Mouse (Mus musculus) neural tube, embryonic 13.5 days (tissue): ENCODE data around the gene Aqp11. TPM values are rescaled to one million over a fixed set of nuclear protein-coding genes. Genes with fewer than 3 reads are reported as not detected.

Experiments
- ATAC-seq: fragments of 200-750 bp; cut with Nextera tagmentation; 2 replicates; pipeline ENCODE4 v1.8.0; 2017; ENCODE audit warnings: low read depth, mild to moderate bottlenecking, moderate TSS enrichment, moderate library complexity
- H3K27ac ChIP-seq: fragments of 300-500 bp; sonication (generic); replicated peaks from 2 replicates; pipeline ENCODE4 v1.5.1; 2015; ENCODE audit warnings: moderate library complexity, mild to moderate bottlenecking, inconsistent platforms
- H3K27me3 ChIP-seq: fragments of 300-500 bp; sonication (generic); 2 replicates; pipeline ENCODE4 v1.6.1; 2015; ENCODE audit warnings: mild to moderate bottlenecking, inconsistent platforms
- H3K36me3 ChIP-seq: fragments of 300-500 bp; sonication (generic); 2 replicates; pipeline ENCODE4 v1.6.1; 2015; ENCODE audit warnings: mild to moderate bottlenecking, inconsistent platforms
- H3K4me1 ChIP-seq: fragments of 300-500 bp; sonication (generic); replicated peaks from 2 replicates; pipeline ENCODE4 v1.6.1; 2015; ENCODE audit warnings: inconsistent platforms
- H3K4me2 ChIP-seq: fragments of 300-500 bp; sonication (generic); 2 replicates; pipeline ENCODE4 v1.6.1; 2015; ENCODE audit warnings: inconsistent platforms, mild to moderate bottlenecking, moderate library complexity
- H3K4me3 ChIP-seq: fragments of 300-500 bp; sonication (generic); 2 replicates; pipeline ENCODE4 v1.5.1; 2015; ENCODE audit warnings: mild to moderate bottlenecking, inconsistent platforms
- H3K9ac ChIP-seq: fragments of 300-500 bp; sonication (generic); 2 replicates; pipeline ENCODE4 v1.6.1; 2015; ENCODE audit warnings: moderate library complexity, mild to moderate bottlenecking, inconsistent platforms
- H3K9me3 ChIP-seq: fragments of 300-500 bp; sonication (generic); 2 replicates; pipeline ENCODE4 v1.6.1; 2016; ENCODE audit warnings: inconsistent platforms
- WGBS: fragments of 180-500 bp; shearing (Covaris S2); methylation state at CpG from one replicate; pipeline ENCODE4 v1.1.7; 2015; 5-methylcytosine and 5-hydroxymethylcytosine counted together
- polyA plus RNA-seq: library from polyadenylated mRNA; unstranded; fragments of >200 nt; fragmentation: Nextera tagmentation; extraction: Ambion mirVana; gene quantifications from 2 replicates; pipeline ENCODE4 v1.2.1, GENCODE M21; 2015

Gene Aqp11
- polyA plus RNA-seq, 1 experiment from 2014 or later: 12.7 TPM

- WGBS: 94% methylated on average over 7 of the region's 7 CpGs
- H3K4me3 ChIP-seq: no peak overlapping the region
- no peak overlapping the region for H3K9ac ChIP-seq
- no peak for ATAC-seq
- H3K27ac ChIP-seq: no peak overlapping the region
- H3K36me3 ChIP-seq: peaks cover 55% of the 10 kb centered on the region
- no peak overlapping the region for H3K4me2 ChIP-seq
- no peaks in the 10 kb centered on the region for H3K9me3 ChIP-seq
- H3K27me3 ChIP-seq: no peaks in the 10 kb centered on the region
- no peaks in the 10 kb centered on the region for H3K4me1 ChIP-seq
Measured at GRCm38 (mm10) chr7:97722278-97722918, 15.7 kb downstream of the Aqp11 start.

GRCm38 (mm10) chr7:97720109-97720508 lies 18.0 kb downstream of the Aqp11 start:
- peaks cover 67% of the 10 kb centered on the region for H3K36me3 ChIP-seq
- no peaks in the 10 kb centered on the region for H3K4me1 ChIP-seq
- no peak overlapping the region for H3K9ac ChIP-seq
- no peak for ATAC-seq
- H3K4me3 ChIP-seq: no peak overlapping the region
- H3K4me2 ChIP-seq: no peak overlapping the region
- H3K27me3 ChIP-seq: no peaks in the 10 kb centered on the region
- no peak overlapping the region for H3K27ac ChIP-seq
- no peaks in the 10 kb centered on the region for H3K9me3 ChIP-seq
- 83% methylated on average over 5 of the region's 5 CpGs for WGBS

- Histone ChIP-seq H3K4me2 (no peak overlapping the region), H3K27ac (no peak overlapping the region), H3K9ac (no peak overlapping the region), H3K36me3 (peaks cover 74% of the 10 kb centered on the region), H3K4me1 (no peaks in the 10 kb centered on the region), H3K4me3 (no peak overlapping the region), H3K9me3 (no peaks in the 10 kb centered on the region), H3K27me3 (no peaks in the 10 kb centered on the region)
- WGBS: 69% methylated on average over 5 of the region's 5 CpGs
- ATAC-seq: no peak
Measured at GRCm38 (mm10) chr7:97719078-97719477, 19.0 kb downstream of the Aqp11 start.

- H3K4me3 ChIP-seq: no peak overlapping the region
- H3K4me1 ChIP-seq: no peaks in the 10 kb centered on the region
- no peak overlapping the region for H3K4me2 ChIP-seq
- H3K36me3 ChIP-seq: peaks cover 85% of the 10 kb centered on the region
- no peaks in the 10 kb centered on the region for H3K9me3 ChIP-seq
- no peak for ATAC-seq
- 96% methylated on average over 1 of the region's 1 CpGs for WGBS
- H3K27me3 ChIP-seq: no peaks in the 10 kb centered on the region
- no peak overlapping the region for H3K9ac ChIP-seq
- H3K27ac ChIP-seq: no peak overlapping the region
Measured at GRCm38 (mm10) chr7:97717326-97717725, 20.8 kb downstream of the Aqp11 start.

- no peak overlapping the region for H3K4me2 ChIP-seq
- H3K4me3 ChIP-seq: no peak overlapping the region
- H3K36me3 ChIP-seq: peaks cover 77% of the 10 kb centered on the region
- ATAC-seq: no peak
- no peaks in the 10 kb centered on the region for H3K27me3 ChIP-seq
- H3K9ac ChIP-seq: no peak overlapping the region
- H3K4me1 ChIP-seq: no peaks in the 10 kb centered on the region
- H3K27ac ChIP-seq: no peak overlapping the region
- 94% methylated on average over 5 of the region's 5 CpGs for WGBS
- H3K9me3 ChIP-seq: no peaks in the 10 kb centered on the region
Measured at GRCm38 (mm10) chr7:97714651-97715050, 23.4 kb downstream of the Aqp11 start.

GRCm38 (mm10) chr7:97709204-97709603 lies 28.9 kb downstream of the Aqp11 start:
- Histone ChIP-seq H3K4me2 (no peak overlapping the region), H3K36me3 (peaks cover 28% of the 10 kb centered on the region), H3K9ac (no peak overlapping the region), H3K9me3 (no peaks in the 10 kb centered on the region), H3K27me3 (no peaks in the 10 kb centered on the region), H3K4me1 (no peaks in the 10 kb centered on the region), H3K27ac (no peak overlapping the region), H3K4me3 (no peak overlapping the region)
- ATAC-seq: no peak
- 91% methylated on average over 3 of the region's 3 CpGs for WGBS

- Histone ChIP-seq H3K27ac (no peak overlapping the region), H3K9ac (no peak overlapping the region), H3K9me3 (no peaks in the 10 kb centered on the region), H3K4me3 (no peak overlapping the region), H3K27me3 (no peaks in the 10 kb centered on the region), H3K4me2 (no peak overlapping the region), H3K36me3 (peaks cover 18% of the 10 kb centered on the region), H3K4me1 (no peaks in the 10 kb centered on the region)
- WGBS: 93% methylated on average over 5 of the region's 5 CpGs
- ATAC-seq: no peak
Measured at GRCm38 (mm10) chr7:97707809-97708208, 30.3 kb downstream of the Aqp11 start.

- 74% methylated on average over 4 of the region's 4 CpGs for WGBS
- Histone ChIP-seq H3K9ac (no peak overlapping the region), H3K4me2 (no peak overlapping the region), H3K27ac (no peak overlapping the region), H3K4me3 (no peak overlapping the region), H3K36me3 (peaks cover 13% of the 10 kb centered on the region), H3K9me3 (no peaks in the 10 kb centered on the region), H3K27me3 (no peaks in the 10 kb centered on the region), H3K4me1 (no peaks in the 10 kb centered on the region)
- ATAC-seq: no peak
Measured at GRCm38 (mm10) chr7:97707123-97707522, 31.0 kb downstream of the Aqp11 start.

- Histone ChIP-seq H3K9ac (no peak overlapping the region), H3K27me3 (no peaks in the 10 kb centered on the region), H3K9me3 (no peaks in the 10 kb centered on the region), H3K4me1 (peaks cover 12% of the 10 kb centered on the region), H3K4me2 (no peak overlapping the region), H3K27ac (no peak overlapping the region), H3K4me3 (no peak overlapping the region), H3K36me3 (peaks cover 19% of the 10 kb centered on the region)
- 86% methylated on average over 6 of the region's 6 CpGs for WGBS
- no peak for ATAC-seq
Measured at GRCm38 (mm10) chr7:97701106-97701505, 37.0 kb downstream of the Aqp11 start.

- Histone ChIP-seq H3K9me3 (no peaks in the 10 kb centered on the region), H3K27ac (no peak overlapping the region), H3K4me2 (no peak overlapping the region), H3K4me3 (no peak overlapping the region), H3K9ac (no peak overlapping the region), H3K4me1 (peaks cover 19% of the 10 kb centered on the region), H3K27me3 (no peaks in the 10 kb centered on the region), H3K36me3 (peaks cover 19% of the 10 kb centered on the region)
- 94% methylated on average over 4 of the region's 4 CpGs for WGBS
- ATAC-seq: no peak
Measured at GRCm38 (mm10) chr7:97700173-97700572, 37.9 kb downstream of the Aqp11 start.

GRCm38 (mm10) chr7:97696506-97697254 lies 41.4 kb downstream of the Aqp11 start, which contains the start of gene Clns1a:
Gene Clns1a (plus strand): TSS chr7:97696634.
- WGBS: under 1% methylated on average over 63 of the region's 63 CpGs
- peak within 1 kb of the TSS; percentile 99 for H3K4me3 ChIP-seq
- H3K4me1 ChIP-seq: peaks cover 19% of the 10 kb centered on the region
- H3K9ac ChIP-seq: peak within 1 kb of the TSS; percentile 93
- peak within 1 kb of the TSS; percentile 82 for H3K27ac ChIP-seq
- H3K36me3 ChIP-seq: peaks cover 19% of the 10 kb centered on the region
- H3K9me3 ChIP-seq: no peaks in the 10 kb centered on the region
- H3K4me2 ChIP-seq: peak within 1 kb of the TSS; percentile 83
- H3K27me3 ChIP-seq: no peaks in the 10 kb centered on the region
- ATAC-seq: peak; percentile 99

- Histone ChIP-seq H3K4me3 (peak overlapping the region; percentile 99), H3K27me3 (no peaks in the 10 kb centered on the region), H3K9ac (peak overlapping the region; percentile 93), H3K36me3 (peaks cover 19% of the 10 kb centered on the region), H3K4me2 (peak overlapping the region; percentile 83), H3K4me1 (peaks cover 19% of the 10 kb centered on the region), H3K27ac (peak overlapping the region; percentile 82), H3K9me3 (no peaks in the 10 kb centered on the region)
- WGBS: 33% methylated on average over 19 of the region's 19 CpGs
- peak; percentile 86 for ATAC-seq
Measured at GRCm38 (mm10) chr7:97696133-97696505, 42.0 kb downstream of the Aqp11 start.
